Mouse (Mus musculus): ENCODE results near the gene Nudt15.
"Not testable (repeated sequence)": the region's sequence is repeated elsewhere in the genome, so short reads cannot be mapped to it uniquely, and the experiment has no call there.

Nudt15 gene

DNA sequence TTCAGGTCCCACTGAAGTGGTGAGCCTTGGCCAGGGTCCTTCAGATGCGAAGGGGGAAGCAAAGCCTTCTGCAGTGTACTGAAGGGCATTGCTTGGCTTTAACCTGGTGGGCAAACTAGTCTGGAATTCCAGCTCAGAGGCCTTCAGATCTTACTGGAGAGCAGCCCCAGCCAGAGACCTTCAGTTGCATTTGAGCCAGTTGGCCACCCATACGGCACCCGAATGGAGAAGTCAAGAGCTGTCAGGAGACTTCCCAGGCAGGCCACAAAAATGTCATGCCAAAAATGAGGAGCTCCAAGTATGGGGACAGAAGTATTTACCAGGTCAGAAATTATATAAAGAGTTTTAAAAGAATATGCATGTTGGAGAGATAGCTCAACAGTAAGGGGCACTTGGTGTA is at the start of gene Nudt15:
Gene Nudt15 (minus strand): TSS at position 192 of the 400 bp plus-strand sequence.
- no peak for DNase-seq (ENCODE audit: low spot score in 2 of 2)

GRCm38 (mm10) chr14:73592166-73592565 is 44.1 kb upstream of the Nudt15 start:
- no peak for DNase-seq (ENCODE audit: low spot score in 2 of 2)

GRCm38 (mm10) chr14:73588080-73588479 is 40.0 kb upstream of the Nudt15 start:
- no peak for DNase-seq (ENCODE audit: low spot score in 2 of 2)

DNA sequence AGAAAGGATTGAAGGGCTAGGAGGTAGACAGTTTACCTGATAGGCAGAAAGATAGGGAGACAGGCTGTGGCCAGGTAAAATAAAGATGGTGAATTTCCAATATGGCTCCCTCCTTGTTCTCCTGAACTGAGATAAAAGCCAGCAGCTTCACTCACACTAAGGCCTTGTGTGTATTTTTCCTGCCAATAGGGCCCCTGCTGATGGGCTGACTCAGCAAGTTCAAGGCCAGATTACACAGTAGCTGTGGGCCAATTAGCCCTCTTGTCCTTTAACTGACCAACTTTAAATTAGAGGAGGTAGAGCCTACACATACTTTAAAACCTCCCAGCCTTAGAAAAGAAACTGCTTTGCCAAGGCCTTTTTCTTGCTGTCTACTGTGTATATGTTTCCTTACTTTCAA is 28.3 kb upstream of the Nudt15 start:
- no peak for DNase-seq (ENCODE audit: low spot score in 2 of 2)

DNA sequence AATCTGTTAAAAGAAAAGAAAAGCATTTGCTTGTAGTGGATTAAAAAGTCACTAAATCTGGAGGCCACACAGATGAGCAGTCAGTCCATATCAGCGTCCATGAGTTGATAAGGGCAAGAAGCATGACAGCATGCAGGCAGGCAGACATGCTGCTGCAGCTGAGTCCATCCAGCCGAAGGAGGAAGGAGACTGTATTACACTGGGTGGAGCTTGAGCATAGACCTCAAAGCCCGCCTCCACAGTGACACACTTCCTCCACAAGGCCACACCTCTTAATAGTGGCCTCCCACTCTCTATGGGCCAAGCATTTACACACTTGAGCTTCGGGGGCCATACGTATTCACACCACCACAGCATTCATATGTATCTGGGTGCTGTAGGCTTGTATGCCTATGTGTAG is 26.0 kb upstream of the Nudt15 start:
- no peak for DNase-seq (ENCODE audit: low spot score in 2 of 2)

DNA sequence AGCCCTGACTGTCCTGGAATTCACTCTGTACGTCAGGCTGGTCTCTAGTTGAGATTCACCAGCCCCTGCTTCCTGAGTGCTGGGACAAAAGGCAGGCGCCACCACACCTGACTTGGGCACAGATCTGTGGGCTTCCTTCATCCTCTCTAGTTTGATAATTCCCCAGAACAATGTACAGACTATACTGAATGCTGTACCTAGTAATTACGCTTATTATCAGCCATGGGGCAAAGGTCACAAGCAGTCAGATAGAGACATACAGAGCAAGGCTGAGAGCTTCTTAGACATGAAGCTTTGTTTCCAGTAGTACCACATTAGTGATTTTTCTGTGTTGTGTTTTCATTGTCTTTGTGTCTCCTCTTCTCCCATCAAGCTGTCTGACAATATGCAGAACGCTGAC is 23.1 kb upstream of the Nudt15 start:
- DNase-seq (ENCODE audit: low spot score in 2 of 2): no peak

DNA sequence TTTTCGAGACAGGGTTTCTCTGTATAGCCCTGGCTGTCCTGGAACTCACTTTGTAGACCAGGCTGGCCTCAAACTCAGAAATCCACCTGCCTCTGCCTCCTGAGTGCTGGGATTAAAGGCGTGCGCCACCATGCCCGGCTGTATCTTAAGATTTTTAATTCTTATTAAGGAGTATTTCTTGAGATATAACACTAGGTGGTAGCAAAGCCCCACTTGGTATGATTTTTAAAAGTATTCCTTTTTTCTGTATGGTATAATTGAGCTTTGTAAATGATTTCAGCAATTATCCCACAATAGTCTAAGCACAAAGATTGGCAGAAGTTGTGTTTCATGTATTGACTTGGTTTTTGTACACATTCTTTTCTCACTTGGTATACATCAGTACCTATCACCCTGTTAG is 21.8 kb upstream of the Nudt15 start:
- DNase-seq (ENCODE audit: low spot score in 2 of 2): not testable (repeated sequence)

- no peak for DNase-seq (ENCODE audit: low spot score in 2 of 2)
These were observed 5.2 kb upstream of the Nudt15 start for GRCm38 (mm10) chr14:73553122-73553696.

- peak; percentile 87 to 95 for DNase-seq (ENCODE audit: low spot score in 2 of 2)
These were observed 4.5 kb upstream of the Nudt15 start for GRCm38 (mm10) chr14:73552341-73553121.

DNA sequence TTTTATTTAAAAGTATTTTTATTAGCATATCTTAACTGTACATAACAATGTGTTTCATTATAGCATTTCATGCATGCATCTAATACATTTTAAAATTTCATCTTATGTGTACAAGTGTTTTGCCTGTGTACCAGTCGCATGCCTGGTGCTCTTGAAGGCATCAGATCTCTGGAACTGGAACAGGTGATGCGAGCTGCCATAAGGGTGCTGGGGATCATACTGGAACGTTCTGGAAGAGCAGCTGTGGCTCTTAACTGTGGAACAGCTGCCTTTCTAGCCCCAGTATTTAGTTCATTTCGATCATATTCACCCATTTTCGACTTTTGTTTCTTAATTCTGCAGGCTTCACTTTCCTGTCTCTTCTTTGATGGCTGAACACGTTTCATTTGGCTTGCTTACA is 3.1 kb upstream of the Nudt15 start:
- no peak for DNase-seq (ENCODE audit: low spot score in 2 of 2)

GRCm38 (mm10) chr14:73550732-73551131 is 2.7 kb upstream of the Nudt15 start:
- no peak for DNase-seq (ENCODE audit: low spot score in 2 of 2)

DNA sequence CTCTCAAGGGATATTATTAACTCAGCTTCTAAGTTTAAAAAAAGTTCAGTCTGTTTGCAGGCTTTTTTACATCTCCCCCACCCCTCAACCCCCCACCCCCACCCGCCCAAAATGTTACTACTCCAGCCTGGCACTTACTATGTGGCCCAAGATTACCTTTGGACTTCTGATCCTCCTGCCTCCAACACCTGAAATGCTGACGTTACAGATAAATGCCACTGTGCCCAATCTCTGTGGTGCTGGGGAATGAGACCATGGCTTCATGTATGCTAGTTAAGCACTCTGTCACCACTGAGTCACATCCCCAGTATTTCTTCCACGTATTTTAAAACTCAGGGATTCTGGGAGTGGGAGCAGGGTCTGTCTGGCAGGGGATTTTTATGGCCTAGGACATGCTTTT is 2.2 kb upstream of the Nudt15 start:
- DNase-seq (ENCODE audit: low spot score in 2 of 2): no peak

DNA sequence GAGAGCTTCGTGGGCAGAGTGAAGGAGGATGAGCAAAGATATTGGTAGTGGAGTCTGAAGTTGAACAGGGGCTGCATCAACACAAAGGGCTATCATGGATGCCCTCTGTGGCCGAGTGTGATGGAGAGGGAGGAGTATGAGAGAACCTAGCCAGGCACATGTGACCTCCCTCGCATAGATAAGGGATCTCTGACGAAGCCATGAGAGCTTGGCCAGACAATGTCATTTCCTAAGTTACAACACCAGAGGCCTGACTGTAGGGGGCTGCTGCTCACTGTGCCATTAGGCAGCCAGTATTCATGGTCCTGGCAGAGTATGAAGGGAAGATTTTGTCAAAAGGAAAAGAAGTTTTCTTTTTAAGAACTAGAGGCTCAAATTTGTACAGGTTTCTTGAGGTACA is 1.0 kb downstream of the Nudt15 start:
- no peak for DNase-seq (ENCODE audit: low spot score in 2 of 2)

DNA sequence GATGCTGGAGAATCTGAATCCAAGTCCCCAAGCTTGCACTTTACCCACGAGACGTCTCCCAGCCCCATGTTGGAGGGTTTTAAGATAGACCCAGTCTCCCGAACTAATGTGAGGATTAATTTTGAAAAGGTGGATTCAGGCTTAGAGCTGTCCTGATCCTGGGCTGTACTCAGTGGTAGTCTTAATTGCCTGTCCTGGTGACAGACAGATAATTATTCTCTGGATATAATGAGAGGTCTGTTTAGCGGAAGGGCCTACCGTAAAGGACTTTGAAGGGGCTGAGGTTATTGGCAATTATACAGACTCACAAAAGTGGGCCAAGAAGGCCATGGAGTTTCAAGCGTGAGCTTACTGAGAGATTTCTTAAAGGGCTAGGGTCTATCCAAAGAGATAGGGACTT is 4.3 kb downstream of the Nudt15 start:
- DNase-seq (ENCODE audit: low spot score in 2 of 2): no peak

GRCm38 (mm10) chr14:73535641-73536040 is 12.4 kb downstream of the Nudt15 start:
- DNase-seq (ENCODE audit: low spot score in 2 of 2): no peak

GRCm38 (mm10) chr14:73533755-73534465 is 14.1 kb downstream of the Nudt15 start:
- no peak for DNase-seq (ENCODE audit: low spot score in 2 of 2)

- DNase-seq (ENCODE audit: low spot score in 2 of 2): not testable (repeated sequence)
These were observed 19.4 kb downstream of the Nudt15 start for GRCm38 (mm10) chr14:73528661-73529060.

DNA sequence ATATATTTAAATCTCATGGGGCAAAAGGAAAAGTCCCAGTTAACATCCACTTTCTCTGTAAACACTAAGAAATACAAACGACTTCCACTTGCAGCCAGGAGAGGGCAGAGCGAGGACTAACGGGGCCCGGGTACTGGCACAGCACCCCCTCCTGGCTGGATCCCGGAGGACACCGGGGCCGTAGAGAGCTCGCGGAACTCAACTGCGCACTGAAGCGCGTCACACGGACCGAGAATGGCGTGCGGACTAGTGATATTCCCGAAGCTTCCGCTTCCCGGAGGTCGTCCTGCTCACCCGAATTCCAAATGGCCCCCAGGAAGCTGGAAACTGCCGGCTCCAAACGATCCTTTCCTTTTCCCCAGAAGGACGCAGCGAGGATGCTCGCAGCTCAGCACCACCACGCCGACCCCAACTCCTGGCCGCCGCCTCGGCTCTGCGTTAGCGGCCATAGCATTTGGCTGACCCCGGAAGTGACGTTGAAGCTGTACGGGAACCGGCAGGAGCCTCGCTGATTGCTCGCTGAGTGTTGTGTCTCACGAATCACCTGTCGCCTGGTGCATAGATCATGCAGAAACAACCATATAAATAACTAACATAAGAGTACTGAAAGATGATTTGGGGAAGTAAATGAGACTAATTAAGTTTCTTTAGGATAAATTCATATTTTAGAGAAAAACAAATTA is 23.1 kb downstream of the Nudt15 start, which contains the start of gene Sucla2:
Gene Sucla2 (plus strand): TSS at position 554 of the 683 bp plus-strand sequence.
- peak; percentile 85 to 91 for DNase-seq (ENCODE audit: low spot score in 2 of 2)

DNA sequence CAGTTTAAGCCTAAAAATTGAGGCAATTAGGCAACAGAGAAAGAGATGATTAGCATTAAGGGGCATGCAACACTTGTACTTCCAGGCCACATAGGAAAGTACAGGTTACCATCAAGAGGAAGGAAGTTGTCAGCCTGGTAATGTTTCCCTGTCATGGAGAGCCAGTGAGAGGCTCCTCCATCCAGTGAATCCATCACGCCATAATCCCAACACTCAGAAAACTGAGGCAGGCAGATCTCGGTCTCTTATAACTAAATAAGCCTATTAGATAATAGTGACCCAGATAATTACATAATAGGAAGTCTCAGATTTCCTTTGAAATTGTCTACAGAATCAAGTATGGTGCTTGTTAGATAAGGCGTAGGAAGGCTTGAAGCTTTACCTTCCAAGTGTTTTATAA is 23.9 kb downstream of the Nudt15 start:
- no peak for DNase-seq (ENCODE audit: low spot score in 2 of 2)

GRCm38 (mm10) chr14:73509765-73510423 is 38.1 kb downstream of the Nudt15 start, which contains the start of gene Med4:
Gene Med4, plus strand, starts transcription at chr14:73510025.
- DNase-seq (ENCODE audit: low spot score in 2 of 2): peak; percentile 86 to 93

- no peak for DNase-seq (ENCODE audit: low spot score in 2 of 2)
These were observed 39.2 kb downstream of the Nudt15 start for GRCm38 (mm10) chr14:73508630-73509395.

All from spleen, postnatal 14 days (tissue).